Mouse (Mus musculus): ENCODE data around the gene Ppp1r3d.

The Ppp1r3d gene

GRCm38 (mm10) chr2:178413481-178414260 is 601 bp downstream of the Ppp1r3d start:
- peak; percentile 24 for DNase-seq (ENCODE audit: low spot score)

GRCm38 (mm10) chr2:178413081-178413480 is 1.2 kb downstream of the Ppp1r3d start:
- DNase-seq (ENCODE audit: low spot score), result no peak

GRCm38 (mm10) chr2:178412598-178412997 is 1.7 kb downstream of the Ppp1r3d start:
- peak; percentile 34 for DNase-seq (ENCODE audit: low spot score)

- no peak for DNase-seq (ENCODE audit: low spot score)
Observed at GRCm38 (mm10) chr2:178410286-178410685, 4.0 kb downstream of the Ppp1r3d start.

GRCm38 (mm10) chr2:178409024-178409423 is 5.2 kb downstream of the Ppp1r3d start:
- no peak for DNase-seq (ENCODE audit: low spot score)

- DNase-seq (ENCODE audit: low spot score), result no peak
Observed at GRCm38 (mm10) chr2:178407053-178407815, 7.0 kb downstream of the Ppp1r3d start, which contains the start of gene Sycp2. Gene Sycp2, minus strand, starts transcription at chr2:178407685.

All from urinary bladder, postnatal 14 days (tissue).